Mouse (Mus musculus) C2C12 (cell line): ENCODE measurements around the gene Pcnx2. TPM values are rescaled to one million over a fixed set of nuclear protein-coding genes. Genes with fewer than 3 reads are reported as not detected.

Experiments used
- H3K27me3 ChIP-seq: one replicate; pipeline ENCODE4 v1.6.1; 2011; ENCODE audit not compliant: control insufficient read depth, insufficient read depth, insufficient read length
- H3K36me3 ChIP-seq: one replicate; pipeline ENCODE4 v1.6.1; 2011; ENCODE audit not compliant: control insufficient read depth, insufficient read depth
- H3K4me3 ChIP-seq: one replicate; pipeline ENCODE4 v1.5.1; 2011; ENCODE audit warnings: mild to moderate bottlenecking, control low read depth; ENCODE audit not compliant: poor library complexity, insufficient read depth, severe bottlenecking
- H3K79me2 ChIP-seq: one replicate; pipeline ENCODE4 v1.6.1; 2011; ENCODE audit not compliant: control insufficient read depth, insufficient read depth
- H3K79me3 ChIP-seq: one replicate; pipeline ENCODE4 v1.6.1; 2011; ENCODE audit warnings: low read depth, control low read depth
- H3ac ChIP-seq: one replicate; pipeline ENCODE3; 2011; ENCODE audit warnings: low read depth; ENCODE audit not compliant: control insufficient read depth, insufficient read length
- CTCF ChIP-seq: IDR thresholded peaks from one replicate; pipeline ENCODE4 v1.5.1; 2011; ENCODE audit not compliant: control insufficient read depth, insufficient read depth, insufficient read length
- FOSL1 ChIP-seq: IDR thresholded peaks from one replicate; pipeline ENCODE4 v1.8.0; 2011; ENCODE audit warnings: mild to moderate bottlenecking, low read length; ENCODE audit not compliant: poor library complexity, insufficient read depth, severe bottlenecking
- MYOG ChIP-seq: IDR thresholded peaks from one replicate; pipeline ENCODE4 v1.6.1; 2011; ENCODE audit not compliant: control insufficient read depth, insufficient read length; ENCODE audit errors: extremely low read depth
- polyA plus RNA-seq: library from polyadenylated mRNA; unstranded; fragments of >200 nt; fragmentation: generic; extraction: Trizol; gene quantifications from one replicate; pipeline ENCODE4 v1.2.1, GENCODE M21; 2012; ENCODE audit warnings: missing spikeins

Pcnx2 gene
- polyA plus RNA-seq, 1 experiment: not detected

DNA sequence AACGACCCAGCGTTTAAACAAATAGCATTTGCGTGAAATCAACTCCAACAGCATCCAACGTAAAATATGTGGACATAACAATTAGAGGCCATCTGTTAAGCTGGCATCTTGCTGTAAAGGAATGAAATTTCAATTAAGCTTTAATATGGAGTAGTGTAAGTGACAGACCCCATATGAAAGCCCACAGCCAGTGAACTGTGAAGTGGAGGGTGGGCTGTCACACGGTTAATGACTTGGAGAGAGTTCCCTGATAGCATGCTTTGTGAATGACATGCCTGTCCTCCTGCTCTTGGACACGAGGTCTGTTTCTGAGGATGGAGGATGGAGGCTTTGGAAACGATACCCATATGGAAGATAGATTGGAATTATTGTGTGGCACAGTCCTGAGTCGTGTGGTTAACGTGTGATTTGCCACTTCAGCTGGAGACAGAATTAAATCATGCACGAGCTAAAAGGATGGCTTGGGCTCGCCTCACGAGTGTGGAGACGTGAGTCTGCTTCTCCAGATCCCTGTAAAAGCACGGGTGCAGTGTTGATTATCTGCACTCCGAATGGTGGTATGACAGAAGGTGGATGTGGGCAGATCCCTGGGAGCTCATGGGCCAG, 195.1 kb downstream of the Pcnx2 start:
- H3ac ChIP-seq: no peak overlapping the region
- peaks cover 4% of the 10 kb centered on the region for H3K27me3 ChIP-seq
- no peak overlapping the region for H3K4me3 ChIP-seq
- no peaks in the 10 kb centered on the region for H3K36me3 ChIP-seq
- H3K79me2 ChIP-seq: no peaks in the 10 kb centered on the region
- TF ChIP-seq CTCF: no peak
- no peak for TF ChIP-seq MYOG
- TF ChIP-seq FOSL1: no peak
- H3K79me3 ChIP-seq: no peaks in the 10 kb centered on the region

Other genes starting within 250 kb of the Pcnx2 start
- gene Map10, start 228.5 kb downstream of the Pcnx2 start, polyA plus RNA-seq: not detected
- 4.8 TPM for gene Ntpcr, start 168.4 kb downstream of the Pcnx2 start, polyA plus RNA-seq
- gene Map3k21, start 12.1 kb upstream of the Pcnx2 start, polyA plus RNA-seq: not detected
- not detected for gene Kcnk1, start 96.9 kb upstream of the Pcnx2 start, polyA plus RNA-seq